Mouse (Mus musculus) ES-E14 (cell line): ENCODE measurements around the gene Col1a1. TPM values are rescaled to one million over a fixed set of nuclear protein-coding genes. Genes with fewer than 3 reads are reported as not detected.

Experiments used
- DNase-seq: peaks from one replicate; pipeline ENCODE4 v3.0.0-alpha.2; 2013; ENCODE audit warnings: low read depth, low spot score
- H3K27ac ChIP-seq: 2 replicates; pipeline ENCODE4 v1.5.1; 2012; ENCODE audit warnings: low read depth, mild to moderate bottlenecking, low read length, moderate library complexity, mixed read lengths; ENCODE audit not compliant: poor library complexity, insufficient read depth, severe bottlenecking
- H3K36me3 ChIP-seq: 2 replicates; pipeline ENCODE4 v1.6.1; 2012; ENCODE audit warnings: mild to moderate bottlenecking, low read length, moderate library complexity, mixed read lengths; ENCODE audit not compliant: control insufficient read depth, poor library complexity, insufficient read depth, severe bottlenecking
- H3K4me1 ChIP-seq, 2 experiments: fragments of 150-350 bp in 1 of 2; sonication (generic) in 1 of 2; 2 replicates each; pipeline ENCODE4 v1.6.1; 2012; ENCODE audit warnings: low read length in 2 of 2, mild to moderate bottlenecking in 1 of 2, mixed read lengths in 1 of 2; ENCODE audit not compliant: control insufficient read depth in 2 of 2, insufficient read depth in 2 of 2, poor library complexity in 1 of 2
- H3K4me3 ChIP-seq, 2 experiments: fragments of 150-350 bp in 1 of 2; sonication (generic) in 1 of 2; 2 replicates each; pipeline ENCODE4 v1.5.1; 2012; ENCODE audit warnings: low read length in 2 of 2, low read depth in 1 of 2, mild to moderate bottlenecking in 1 of 2, mixed read lengths in 1 of 2; ENCODE audit not compliant: insufficient read depth in 1 of 2, poor library complexity in 1 of 2, severe bottlenecking in 1 of 2
- H3K9ac ChIP-seq: 2 replicates; pipeline ENCODE4 v1.6.1; 2012; ENCODE audit warnings: low read depth, mild to moderate bottlenecking, low read length, mixed read lengths; ENCODE audit not compliant: poor library complexity, insufficient read depth, severe bottlenecking
- H3K9me3 ChIP-seq: fragments of 150-350 bp; sonication (generic); 2 replicates; pipeline ENCODE4 v1.6.1; 2012; ENCODE audit warnings: low read depth, mild to moderate bottlenecking, low read length; ENCODE audit not compliant: control insufficient read depth, insufficient read depth
- CHD2 ChIP-seq: IDR thresholded peaks from 2 replicates; pipeline ENCODE4 v1.6.1; 2014; ENCODE audit warnings: mild to moderate bottlenecking, low read depth, low read length, inconsistent platforms
- HCFC1 ChIP-seq: IDR thresholded peaks from 2 replicates; pipeline ENCODE4 v1.6.1; 2012; ENCODE audit warnings: low read length, inconsistent platforms, borderline replicate concordance; ENCODE audit not compliant: insufficient read depth
- MAFK ChIP-seq: IDR thresholded peaks from 2 replicates; pipeline ENCODE4 v1.6.1; 2014; ENCODE audit warnings: mild to moderate bottlenecking, low read depth, low read length, inconsistent platforms; ENCODE audit not compliant: insufficient read depth
- ZC3H11A ChIP-seq: IDR thresholded peaks from 2 replicates; pipeline ENCODE4 v1.6.1; 2012; ENCODE audit warnings: low read depth, mild to moderate bottlenecking, inconsistent platforms, low read length, borderline replicate concordance
- ZNF384 ChIP-seq: IDR thresholded peaks from 2 replicates; pipeline ENCODE4 v1.6.1; 2012; ENCODE audit warnings: low read depth, low read length, inconsistent platforms
- in situ Hi-C, 2 experiments: fragments of 600-800 bp; cut with MboI; formaldehyde crosslinking; loops; one replicate each; pipeline ENCODE4 v1.15.1; 2025; ENCODE audit warnings: low sequenced_read_pairs in 2 of 2, inconsistent platforms in 1 of 2; ENCODE audit not compliant: unreplicated experiment in 2 of 2
- total RNA-seq: library from RNA; depleted of rRNA; stranded (reverse); fragments of 300-350 nt; gene quantifications from 2 replicates; pipeline ENCODE4 v1.2.3, GENCODE M21; 2012

Col1a1 gene
- total RNA-seq, 1 experiment: 125 TPM

- Histone ChIP-seq H3K9ac (no peak overlapping the region), H3K4me3 (peak overlapping the region in 1 of 2 experiments; percentile 36; a peak in 1 of 4 replicates)
- TF ChIP-seq CHD2 (no peak), ZNF384 (peak; percentile 64; the same call in 1 of the 2 replicates), HCFC1 (peak; percentile 59; the same call in 1 of the 2 replicates), MAFK (no peak), ZC3H11A (peak; percentile 34; the same call in 1 of the 2 replicates)
These were observed 42.9 kb downstream of the Col1a1 start for GRCm38 (mm10) chr11:94978947-94979346.

GRCm38 (mm10) chr11:94979462-94980179 lies 43.6 kb downstream of the Col1a1 start:
- Histone ChIP-seq H3K9me3 (no peaks in the 10 kb centered on the region), H3K9ac (no peak overlapping the region), H3K4me1 (peaks cover 0 to 2% of the 10 kb centered on the region in 2 experiments; a peak in 1 of 4 replicates), H3K4me3 (peak overlapping the region in 1 of 2 experiments; percentile 36; a peak in 1 of 4 replicates), H3K27ac (no peak overlapping the region), H3K36me3 (no peaks in the 10 kb centered on the region)
- no peak for TF ChIP-seq ZC3H11A
- TF ChIP-seq CHD2: no peak
- TF ChIP-seq MAFK: no peak
- no peak for TF ChIP-seq ZNF384
- in situ Hi-C loops: no loop called here
- DNase-seq: no peak

More at GRCm38 (mm10) chr11:94978947-94979346, 42.9 kb downstream of the Col1a1 start:
- no peaks in the 10 kb centered on the region for H3K36me3 ChIP-seq
- no peaks in the 10 kb centered on the region for H3K9me3 ChIP-seq
- in situ Hi-C loops: no loop called here
- peak; percentile 94 for DNase-seq
- peaks cover 0 to 2% of the 10 kb centered on the region in 2 experiments; a peak in 1 of 4 replicates for H3K4me1 ChIP-seq
- no peak overlapping the region for H3K27ac ChIP-seq

GRCm38 (mm10) chr11:94985140-94985539 lies 49.1 kb downstream of the Col1a1 start:
- in situ Hi-C loops: no loop called here
- no peak overlapping the region for H3K9ac ChIP-seq
- no peak for DNase-seq

GRCm38 (mm10) chr11:94985822-94986221 lies 49.8 kb downstream of the Col1a1 start:
- H3K4me1 ChIP-seq: peaks cover 3 to 25% of the 10 kb centered on the region in 2 experiments; a peak in 3 of 4 replicates
- in situ Hi-C loops: no loop called here

More at GRCm38 (mm10) chr11:94985140-94985539, 49.1 kb downstream of the Col1a1 start:
- Histone ChIP-seq H3K4me3 (no peak overlapping the region), H3K4me1 (peaks cover 3 to 25% of the 10 kb centered on the region in 2 experiments; a peak in 3 of 4 replicates), H3K27ac (no peak overlapping the region), H3K36me3 (no peaks in the 10 kb centered on the region), H3K9me3 (no peaks in the 10 kb centered on the region)
- no peak for TF ChIP-seq MAFK

More at GRCm38 (mm10) chr11:94985822-94986221, 49.8 kb downstream of the Col1a1 start:
- no peak for DNase-seq
- Histone ChIP-seq H3K9me3 (no peaks in the 10 kb centered on the region), H3K9ac (no peak overlapping the region), H3K36me3 (no peaks in the 10 kb centered on the region), H3K4me3 (no peak overlapping the region), H3K27ac (no peak overlapping the region)
- TF ChIP-seq MAFK: no peak
- TF ChIP-seq ZNF384: no peak
- TF ChIP-seq ZC3H11A: no peak
- TF ChIP-seq HCFC1: no peak
- no peak for TF ChIP-seq CHD2
